Mouse (Mus musculus) lung, postnatal 0 days (tissue): ENCODE measurements around the gene Csf2rb2.

ENCODE experiments used
- CTCF ChIP-seq: IDR thresholded peaks from 2 replicates; pipeline ENCODE4 v1.5.1; 2016; ENCODE audit warnings: antibody characterized with exemption, mild to moderate bottlenecking
- EP300 ChIP-seq: IDR thresholded peaks from 2 replicates; pipeline ENCODE4 v1.6.1; 2016; ENCODE audit warnings: antibody characterized with exemption, mild to moderate bottlenecking, control low read depth

GRCm38 (mm10) chr15:78243061-78243460 is 62.5 kb downstream of the Csf2rb2 start:
- TF ChIP-seq CTCF (no peak), EP300 (no peak)
